Mouse (Mus musculus) lung, embryonic 14.5 days (tissue): ENCODE data around the gene Eps15l1. TPM values are rescaled to one million over a fixed set of nuclear protein-coding genes. Genes with fewer than 3 reads are reported as not detected.

Experiments
- ATAC-seq: fragments of 200-750 bp; cut with Nextera tagmentation; 2 replicates; pipeline ENCODE4 v1.8.0; 2017; ENCODE audit warnings: mild to moderate bottlenecking, moderate TSS enrichment, moderate library complexity; ENCODE audit not compliant: insufficient read depth
- DNase-seq: peaks from one replicate; pipeline ENCODE4 v3.0.0-alpha.2; 2015
- H3K27ac ChIP-seq: fragments of 300-500 bp; sonication (generic); 2 replicates; pipeline ENCODE4 v1.5.1; 2014; ENCODE audit warnings: low read depth, mild to moderate bottlenecking, moderate library complexity
- H3K27me3 ChIP-seq: fragments of 300-500 bp; sonication (generic); 2 replicates; pipeline ENCODE4 v1.6.1; 2014; ENCODE audit warnings: low read length, control low read depth; ENCODE audit not compliant: insufficient read depth
- H3K36me3 ChIP-seq: fragments of 300-500 bp; sonication (generic); 2 replicates; pipeline ENCODE4 v1.6.1; 2014; ENCODE audit warnings: control low read depth; ENCODE audit not compliant: insufficient read depth
- H3K4me1 ChIP-seq: fragments of 300-500 bp; sonication (generic); 2 replicates; pipeline ENCODE4 v1.6.1; 2014; ENCODE audit warnings: antibody characterized with exemption, control low read depth; ENCODE audit not compliant: insufficient read depth
- H3K4me2 ChIP-seq: fragments of 300-500 bp; sonication (generic); 2 replicates; pipeline ENCODE4 v1.6.1; 2014; ENCODE audit warnings: mild to moderate bottlenecking
- H3K4me3 ChIP-seq: fragments of 300-500 bp; sonication (generic); 2 replicates; pipeline ENCODE4 v1.5.1; 2014; ENCODE audit warnings: low read depth, low read length
- H3K9ac ChIP-seq: fragments of 300-500 bp; sonication (generic); 2 replicates; pipeline ENCODE4 v1.6.1; 2014
- H3K9me3 ChIP-seq: fragments of 300-500 bp; sonication (generic); 2 replicates; pipeline ENCODE4 v1.6.1; 2016; ENCODE audit warnings: low read depth, low read length, control low read depth
- CTCF ChIP-seq: IDR thresholded peaks from 2 replicates; pipeline ENCODE4 v1.5.1; 2016; ENCODE audit warnings: antibody characterized with exemption, low read depth
- WGBS: fragments of 180-500 bp; shearing (Covaris S2); extraction: QIAGEN DNeasy Blood & Tissue Kit; methylation state at CpG from one replicate; pipeline ENCODE4 v1.1.7; 2014; 5-methylcytosine and 5-hydroxymethylcytosine counted together
- polyA plus RNA-seq: library from polyadenylated mRNA; unstranded; fragments of >200 nt; fragmentation: Nextera tagmentation; extraction: Ambion mirVana; gene quantifications from 2 replicates; pipeline ENCODE4 v1.2.1, GENCODE M21; 2014

Gene Eps15l1
- polyA plus RNA-seq, 1 experiment from 2014 or later: 69.4 TPM

GRCm38 (mm10) chr8:72351405-72352005 lies 69.8 kb downstream of the Eps15l1 start:
- TF ChIP-seq CTCF: no peak
- WGBS: 86% methylated on average over 7 of the region's 7 CpGs
- Histone ChIP-seq H3K27ac (no peak overlapping the region), H3K4me2 (no peak overlapping the region), H3K9me3 (no peaks in the 10 kb centered on the region), H3K4me1 (no peaks in the 10 kb centered on the region), H3K4me3 (no peak overlapping the region), H3K27me3 (no peaks in the 10 kb centered on the region), H3K9ac (no peak overlapping the region), H3K36me3 (peaks cover 46% of the 10 kb centered on the region)
- no peak for DNase-seq
- ATAC-seq: no peak

- no peak overlapping the region for H3K9ac ChIP-seq
- TF ChIP-seq CTCF: no peak
- H3K4me2 ChIP-seq: no peak overlapping the region
- DNase-seq: no peak
- no peak for ATAC-seq
- no peak overlapping the region for H3K27ac ChIP-seq
- H3K4me1 ChIP-seq: no peaks in the 10 kb centered on the region
- no peak overlapping the region for H3K4me3 ChIP-seq
- 92% methylated on average over 8 of the region's 8 CpGs for WGBS
- H3K36me3 ChIP-seq: peaks cover 45% of the 10 kb centered on the region
- no peaks in the 10 kb centered on the region for H3K27me3 ChIP-seq
- no peaks in the 10 kb centered on the region for H3K9me3 ChIP-seq
Observed at GRCm38 (mm10) chr8:72350727-72351126, 70.5 kb downstream of the Eps15l1 start.

GRCm38 (mm10) chr8:72349838-72350237 lies 71.4 kb downstream of the Eps15l1 start:
- no peak overlapping the region for H3K27ac ChIP-seq
- no peak overlapping the region for H3K4me2 ChIP-seq
- WGBS: 88% methylated on average over 9 of the region's 9 CpGs
- H3K9ac ChIP-seq: no peak overlapping the region
- H3K4me1 ChIP-seq: no peaks in the 10 kb centered on the region
- H3K27me3 ChIP-seq: no peaks in the 10 kb centered on the region
- no peak for TF ChIP-seq CTCF
- H3K36me3 ChIP-seq: peaks cover 50% of the 10 kb centered on the region
- ATAC-seq (no peak), DNase-seq (no peak)
- H3K9me3 ChIP-seq: no peaks in the 10 kb centered on the region
- H3K4me3 ChIP-seq: no peak overlapping the region

GRCm38 (mm10) chr8:72348956-72349355 lies 72.3 kb downstream of the Eps15l1 start:
- ATAC-seq (no peak), DNase-seq (no peak)
- Histone ChIP-seq H3K27me3 (no peaks in the 10 kb centered on the region), H3K4me2 (no peak overlapping the region), H3K4me3 (no peak overlapping the region), H3K27ac (no peak overlapping the region), H3K36me3 (peaks cover 51% of the 10 kb centered on the region), H3K9ac (no peak overlapping the region), H3K9me3 (no peaks in the 10 kb centered on the region), H3K4me1 (no peaks in the 10 kb centered on the region)
- WGBS: 88% methylated on average over 1 of the region's 1 CpGs
- TF ChIP-seq CTCF: no peak

GRCm38 (mm10) chr8:72348114-72348513 lies 73.1 kb downstream of the Eps15l1 start:
- ATAC-seq: no peak
- Histone ChIP-seq H3K4me2 (no peak overlapping the region), H3K36me3 (peaks cover 55% of the 10 kb centered on the region), H3K9me3 (no peaks in the 10 kb centered on the region), H3K9ac (no peak overlapping the region), H3K4me3 (no peak overlapping the region), H3K27me3 (no peaks in the 10 kb centered on the region), H3K27ac (no peak overlapping the region), H3K4me1 (no peaks in the 10 kb centered on the region)
- no peak for DNase-seq
- 95% methylated on average over 2 of the region's 2 CpGs for WGBS
- no peak for TF ChIP-seq CTCF

- Histone ChIP-seq H3K4me2 (no peak overlapping the region), H3K36me3 (peaks cover 59% of the 10 kb centered on the region), H3K9me3 (no peaks in the 10 kb centered on the region), H3K4me1 (no peaks in the 10 kb centered on the region), H3K4me3 (no peak overlapping the region), H3K9ac (no peak overlapping the region), H3K27ac (no peak overlapping the region), H3K27me3 (no peaks in the 10 kb centered on the region)
- WGBS: 79% methylated on average over 1 of the region's 1 CpGs
- no peak for TF ChIP-seq CTCF
- no peak for DNase-seq
- ATAC-seq: no peak
Observed at GRCm38 (mm10) chr8:72347553-72347952, 73.7 kb downstream of the Eps15l1 start.

GRCm38 (mm10) chr8:72343725-72344124 lies 77.5 kb downstream of the Eps15l1 start:
- Histone ChIP-seq H3K9ac (no peak overlapping the region), H3K27ac (no peak overlapping the region), H3K4me2 (no peak overlapping the region), H3K36me3 (peaks cover 76% of the 10 kb centered on the region), H3K4me3 (no peak overlapping the region), H3K9me3 (no peaks in the 10 kb centered on the region), H3K4me1 (no peaks in the 10 kb centered on the region), H3K27me3 (no peaks in the 10 kb centered on the region)
- no peak for DNase-seq
- no peak for TF ChIP-seq CTCF
- WGBS: 78% methylated on average over 4 of the region's 4 CpGs
- no peak for ATAC-seq
